Mouse (Mus musculus) urinary bladder, adult 2 months (tissue): Measurements from ENCODE around the gene Lrp1. TPM values are rescaled to one million over a fixed set of nuclear protein-coding genes. Genes with fewer than 3 reads are reported as not detected.

Experiments used
- DNase-seq: peaks from one replicate; pipeline ENCODE4 v3.0.0; 2022; ENCODE audit warnings: low spot score
- polyA plus RNA-seq: library from polyadenylated mRNA; depleted of rRNA; stranded (reverse); fragments of >200 nt; gene quantifications from 2 replicates; pipeline ENCODE4 v1.2.3, GENCODE M21; 2012

Gene Lrp1
- polyA plus RNA-seq, 1 experiment: 242 TPM

DNA sequence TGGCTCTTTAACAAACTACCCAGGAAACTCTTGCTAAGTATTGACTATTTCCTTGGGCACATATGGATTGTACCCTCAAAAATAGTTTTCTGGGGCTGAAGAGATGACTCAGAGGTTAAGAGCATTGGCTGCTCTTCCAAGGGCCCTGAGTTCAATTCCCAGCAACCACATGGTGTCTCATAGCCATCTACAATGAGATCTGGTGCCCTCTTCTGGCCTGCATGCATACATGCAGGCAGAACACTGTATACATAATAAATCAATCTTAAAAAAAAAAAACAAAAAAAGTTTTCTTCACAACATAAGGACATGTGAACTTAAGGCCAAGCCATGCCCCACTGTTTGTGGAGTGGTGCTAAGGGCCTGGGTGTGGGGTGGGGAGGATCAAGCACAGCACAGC is 59.8 kb downstream of the Lrp1 start:
- DNase-seq: no peak

DNA sequence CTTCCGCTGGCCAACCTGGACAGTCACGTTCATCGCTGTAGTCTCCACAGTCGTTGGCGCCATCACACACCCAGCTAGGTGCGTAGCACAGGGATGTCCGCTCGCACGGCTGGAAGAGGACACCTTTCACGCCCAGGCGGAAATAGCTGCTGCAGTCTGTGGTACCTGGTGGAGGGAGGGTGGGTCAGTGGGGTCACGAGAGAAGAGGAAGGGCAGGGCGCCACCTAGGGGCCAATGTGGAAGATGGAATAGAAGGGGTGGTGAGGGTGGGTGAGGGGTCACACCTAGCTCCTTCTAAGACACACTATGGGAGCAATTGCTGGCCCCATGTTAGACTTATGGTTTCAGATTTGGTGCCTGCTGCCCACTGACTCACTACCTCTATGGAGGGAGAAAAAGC is 63.6 kb downstream of the Lrp1 start:
- DNase-seq: no peak

DNA sequence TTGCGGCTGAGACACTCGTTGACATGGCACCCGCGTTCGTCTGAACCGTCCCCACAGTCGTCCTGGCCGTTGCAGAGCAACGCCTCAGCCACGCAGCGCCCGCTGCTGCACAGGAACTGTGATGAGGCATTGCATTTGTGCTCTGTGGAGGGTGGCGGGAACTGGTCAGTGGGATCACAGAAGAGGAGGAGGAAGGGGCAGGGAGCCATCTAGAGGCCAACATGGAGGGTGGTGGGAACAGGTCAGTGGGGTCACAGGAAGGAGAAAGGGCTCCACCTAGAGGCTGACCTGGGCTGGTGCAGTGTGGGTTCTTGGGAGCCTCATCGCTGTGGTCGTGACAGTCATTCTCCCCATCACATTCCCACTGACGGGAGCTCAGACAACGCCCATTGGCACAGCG is 65.2 kb downstream of the Lrp1 start:
- no peak for DNase-seq

DNA sequence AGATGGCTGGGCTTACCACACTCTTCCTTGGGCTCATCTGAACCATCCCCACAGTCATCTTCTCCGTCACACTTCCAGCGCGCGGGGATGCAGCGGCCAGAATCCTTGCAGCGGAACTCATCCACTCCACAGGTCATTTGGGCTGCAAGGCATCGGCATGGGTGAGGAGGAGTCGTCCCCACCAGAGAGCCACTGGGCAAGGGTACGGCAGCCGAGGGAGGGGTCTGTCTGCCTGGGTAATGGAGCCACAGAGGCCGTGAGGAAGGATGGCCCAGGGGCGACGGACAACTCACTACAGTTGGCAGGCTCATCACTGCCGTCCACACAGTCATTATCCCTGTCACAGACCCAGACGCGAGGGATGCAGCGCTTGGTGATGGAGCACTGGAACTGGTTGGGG is 71.1 kb downstream of the Lrp1 start:
- no peak for DNase-seq

DNA sequence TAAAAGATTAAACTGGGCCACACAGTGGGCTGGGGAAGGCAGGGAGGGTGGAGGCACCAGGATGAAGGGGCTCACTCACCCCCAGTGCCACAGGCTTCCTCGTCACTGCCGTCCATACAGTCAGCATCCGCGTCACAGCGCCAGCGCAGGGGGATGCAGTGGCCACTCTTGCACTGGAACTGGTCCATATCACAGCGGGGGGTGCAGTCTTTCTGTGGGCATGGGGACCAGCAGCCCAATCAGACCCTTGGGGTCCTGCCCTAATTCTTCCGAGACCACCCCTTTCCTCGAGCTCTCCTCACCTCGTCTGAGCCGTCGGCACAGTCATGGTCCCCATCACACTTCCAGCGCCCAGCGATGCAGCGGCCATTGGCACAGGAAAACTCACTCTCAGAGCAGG is 72.7 kb downstream of the Lrp1 start:
- DNase-seq: no peak

DNA sequence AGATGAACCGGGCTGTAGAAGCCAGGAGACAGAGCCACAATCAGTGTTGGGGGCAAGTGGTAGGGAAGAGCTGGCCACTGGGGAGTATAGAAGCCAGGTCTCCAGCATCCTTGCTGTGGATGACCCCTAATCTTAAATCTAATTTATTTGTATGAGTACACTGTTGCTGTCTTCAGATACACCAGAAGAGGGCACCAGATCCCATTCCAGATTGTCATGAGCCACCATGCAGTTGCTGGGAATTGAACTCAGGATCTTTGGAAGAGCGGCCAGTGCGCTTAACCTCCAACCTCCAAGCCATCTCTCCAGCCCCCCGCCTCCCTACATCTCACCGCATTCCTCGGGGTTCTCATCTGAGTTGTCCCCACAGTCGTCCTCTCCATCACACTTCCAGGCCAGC is 74.4 kb downstream of the Lrp1 start:
- DNase-seq: no peak

DNA sequence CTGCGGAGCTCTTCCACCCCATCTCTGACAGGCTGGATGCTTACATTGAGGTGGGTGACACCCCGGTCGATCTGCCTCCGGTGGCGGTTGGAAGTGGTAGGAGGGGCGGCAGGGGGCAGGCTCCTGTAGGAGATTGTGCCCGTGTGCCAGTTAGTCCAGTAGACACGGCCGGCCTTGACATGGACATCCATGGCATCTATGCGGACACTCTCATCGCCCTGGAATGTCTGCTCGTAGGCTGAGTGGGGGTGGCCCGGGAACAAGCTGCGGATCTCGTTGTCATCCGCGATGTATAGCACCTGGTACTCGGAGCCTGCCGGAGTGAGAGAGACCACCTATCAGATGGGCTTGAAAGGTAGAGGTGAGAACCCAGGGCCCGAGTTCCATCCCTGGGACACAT is 76.6 kb downstream of the Lrp1 start:
- DNase-seq: no peak

DNA sequence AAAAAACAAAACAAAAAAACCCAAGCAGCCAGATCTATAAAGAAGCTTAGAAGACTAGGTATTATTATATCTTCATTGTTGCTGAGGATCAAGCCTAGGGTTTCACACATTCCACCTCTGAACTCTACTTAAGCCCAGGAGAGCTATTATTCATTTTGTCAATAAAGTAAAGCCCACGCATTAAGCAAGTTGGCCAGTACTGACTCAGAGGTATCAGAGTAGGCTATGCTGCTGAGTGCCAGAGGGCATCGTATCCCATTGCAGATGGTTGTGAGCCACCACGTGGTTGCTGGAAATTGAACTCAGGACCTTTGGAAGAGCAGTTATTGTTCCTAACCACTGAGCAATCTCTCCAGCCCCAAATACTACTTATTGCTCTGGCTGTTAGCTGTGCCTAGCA is 77.0 kb downstream of the Lrp1 start:
- no peak for DNase-seq

DNA sequence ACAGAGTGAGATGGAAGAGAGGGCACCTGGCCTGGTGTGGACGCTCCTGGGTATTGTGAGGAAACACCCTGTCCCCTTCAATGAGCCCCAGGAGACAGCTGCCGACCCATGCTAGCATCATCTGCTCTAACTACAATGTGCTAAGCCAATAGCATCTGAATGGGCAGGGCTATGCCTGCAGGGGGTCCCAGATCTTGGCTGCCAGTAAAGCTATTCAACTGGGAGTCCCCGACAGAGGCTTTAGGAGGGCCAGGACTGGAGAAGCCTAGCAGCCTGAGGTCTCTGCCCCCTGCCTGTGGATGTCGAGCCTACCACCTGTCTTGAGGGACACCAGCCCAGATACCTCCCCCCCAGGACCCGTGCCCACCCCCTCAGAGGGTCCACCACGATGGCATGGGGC is 78.2 kb downstream of the Lrp1 start:
- no peak for DNase-seq

DNA sequence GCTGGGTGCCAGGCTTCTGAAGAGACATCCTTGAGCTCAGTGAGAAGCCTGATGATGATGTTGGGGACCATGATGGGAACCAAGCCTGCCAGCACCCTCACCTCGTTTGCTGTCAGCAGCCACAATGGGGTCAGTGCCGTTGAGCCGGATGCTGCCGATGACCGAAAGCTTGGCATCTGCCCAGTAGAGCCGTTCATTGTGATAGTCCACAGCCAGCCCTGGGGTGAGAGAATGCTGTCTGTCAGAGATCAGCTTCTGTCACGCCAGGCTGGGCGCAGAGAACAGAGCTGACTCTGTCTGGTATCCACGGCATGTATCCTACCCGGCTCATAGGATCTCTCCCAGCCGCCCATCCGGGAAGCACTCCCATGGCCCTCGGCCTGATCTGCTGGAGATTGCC is 78.9 kb downstream of the Lrp1 start:
- DNase-seq: no peak

DNA sequence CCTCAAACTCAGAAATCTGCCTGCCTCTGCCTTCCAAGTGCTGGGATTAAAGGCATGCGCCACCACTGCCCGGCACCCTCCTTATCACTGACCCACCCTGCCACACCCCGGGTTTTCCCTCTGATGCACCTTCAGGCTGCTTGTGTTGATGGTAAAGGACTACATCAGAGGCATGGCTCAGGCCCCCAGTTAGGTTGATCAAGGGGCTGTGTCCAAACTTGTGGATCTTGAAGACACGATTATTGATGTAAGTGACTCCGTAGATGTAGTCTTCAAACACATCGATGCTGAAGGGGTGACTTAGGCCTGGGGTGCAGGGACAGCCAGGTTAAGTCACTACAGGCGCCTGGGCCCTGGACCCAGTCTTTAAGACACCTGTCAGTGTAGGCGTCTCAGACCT is 79.4 kb downstream of the Lrp1 start:
- no peak for DNase-seq

DNA sequence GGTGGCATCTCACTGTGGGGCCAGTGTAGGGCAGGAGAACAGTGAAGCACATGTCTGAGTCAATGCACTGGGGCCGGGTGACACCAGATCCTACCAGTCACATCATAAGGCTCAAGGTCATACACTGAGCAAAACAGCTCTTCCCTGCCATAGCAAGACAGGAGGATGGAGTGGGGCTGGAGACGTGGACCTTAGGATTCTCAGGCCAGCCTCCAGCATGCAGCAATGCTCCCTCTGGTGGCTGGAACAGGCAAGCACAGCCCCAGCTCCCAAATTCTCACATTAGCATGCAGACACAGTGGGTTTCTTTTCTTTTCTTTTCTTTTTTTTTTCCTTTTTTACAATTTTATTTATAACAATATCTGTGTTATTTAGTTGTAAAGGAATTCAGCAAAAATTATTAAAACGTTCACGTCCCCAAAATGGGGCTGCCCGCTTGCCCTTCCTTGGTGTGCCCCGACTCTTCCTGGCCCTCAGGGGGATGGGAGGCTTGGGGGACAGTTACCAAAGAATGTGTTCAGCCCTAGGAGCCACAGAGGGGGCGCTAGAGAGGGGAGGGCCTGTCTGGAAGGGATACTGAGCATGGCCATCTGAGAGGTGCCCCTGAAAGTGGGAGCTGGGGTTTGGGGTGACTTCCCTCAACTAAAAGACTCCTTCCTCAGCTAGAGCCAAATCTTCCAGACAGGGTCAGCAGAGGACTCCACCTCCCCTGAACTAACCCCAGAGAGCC is 82.9 kb downstream of the Lrp1 start:
- DNase-seq: no peak

DNA sequence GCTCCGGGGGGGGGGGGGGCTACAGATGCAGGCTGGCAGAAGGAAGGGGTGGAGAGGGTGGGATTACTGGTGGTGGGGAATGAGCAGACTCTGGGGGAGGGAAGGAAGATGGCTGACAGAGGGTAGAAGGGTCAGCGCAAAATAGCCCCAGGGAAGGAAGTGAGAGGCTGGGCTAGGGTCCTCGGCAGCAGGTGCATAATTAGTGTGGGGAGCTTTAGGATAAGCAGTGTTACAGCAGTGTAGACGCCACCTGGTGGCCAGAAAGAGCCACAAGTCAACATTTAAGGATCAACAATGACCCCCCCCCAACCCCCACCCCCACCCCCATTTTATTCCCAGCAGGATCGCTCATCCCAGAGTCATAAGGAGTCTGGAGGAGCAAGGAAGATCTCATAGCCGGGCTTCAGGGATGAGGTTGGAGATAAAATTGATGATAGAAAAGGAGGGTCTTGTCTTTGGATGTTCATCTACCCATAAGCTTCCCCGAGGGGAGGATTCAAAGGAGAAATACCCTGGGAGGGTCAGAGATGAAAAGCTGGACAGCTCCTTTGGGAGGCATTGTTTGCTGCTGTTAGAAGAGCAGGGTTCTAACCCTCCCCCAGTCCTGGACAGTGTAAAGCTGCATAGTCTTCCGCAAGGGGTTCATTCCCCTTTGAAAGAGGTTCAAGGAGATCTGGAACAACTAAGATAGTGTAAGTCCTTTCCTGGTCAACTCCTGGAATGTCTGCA is 84.2 kb downstream of the Lrp1 start:
- no peak for DNase-seq

DNA sequence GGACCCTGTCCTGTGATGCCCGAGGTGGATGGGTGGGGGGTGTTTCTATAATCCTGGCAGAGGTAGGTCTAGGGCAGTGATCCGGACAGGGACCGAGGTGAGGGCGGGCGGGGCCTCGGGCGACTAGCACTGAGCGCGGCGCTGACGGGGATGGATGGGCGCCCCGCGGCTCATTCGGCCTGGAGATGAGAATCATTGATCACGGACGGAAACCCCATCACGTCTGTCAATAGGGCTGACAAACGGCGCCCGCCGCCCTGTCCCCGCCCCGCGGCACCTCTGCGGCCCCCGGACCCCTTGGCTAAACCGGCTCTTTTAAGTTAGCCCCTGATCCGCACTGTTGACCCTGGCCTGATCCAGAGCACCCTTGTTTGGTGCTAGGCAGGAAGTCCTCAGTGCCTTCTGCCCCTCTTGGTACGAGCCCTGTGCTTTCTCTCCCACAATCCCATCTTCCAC is 86.0 kb downstream of the Lrp1 start:
- DNase-seq: no peak

DNA sequence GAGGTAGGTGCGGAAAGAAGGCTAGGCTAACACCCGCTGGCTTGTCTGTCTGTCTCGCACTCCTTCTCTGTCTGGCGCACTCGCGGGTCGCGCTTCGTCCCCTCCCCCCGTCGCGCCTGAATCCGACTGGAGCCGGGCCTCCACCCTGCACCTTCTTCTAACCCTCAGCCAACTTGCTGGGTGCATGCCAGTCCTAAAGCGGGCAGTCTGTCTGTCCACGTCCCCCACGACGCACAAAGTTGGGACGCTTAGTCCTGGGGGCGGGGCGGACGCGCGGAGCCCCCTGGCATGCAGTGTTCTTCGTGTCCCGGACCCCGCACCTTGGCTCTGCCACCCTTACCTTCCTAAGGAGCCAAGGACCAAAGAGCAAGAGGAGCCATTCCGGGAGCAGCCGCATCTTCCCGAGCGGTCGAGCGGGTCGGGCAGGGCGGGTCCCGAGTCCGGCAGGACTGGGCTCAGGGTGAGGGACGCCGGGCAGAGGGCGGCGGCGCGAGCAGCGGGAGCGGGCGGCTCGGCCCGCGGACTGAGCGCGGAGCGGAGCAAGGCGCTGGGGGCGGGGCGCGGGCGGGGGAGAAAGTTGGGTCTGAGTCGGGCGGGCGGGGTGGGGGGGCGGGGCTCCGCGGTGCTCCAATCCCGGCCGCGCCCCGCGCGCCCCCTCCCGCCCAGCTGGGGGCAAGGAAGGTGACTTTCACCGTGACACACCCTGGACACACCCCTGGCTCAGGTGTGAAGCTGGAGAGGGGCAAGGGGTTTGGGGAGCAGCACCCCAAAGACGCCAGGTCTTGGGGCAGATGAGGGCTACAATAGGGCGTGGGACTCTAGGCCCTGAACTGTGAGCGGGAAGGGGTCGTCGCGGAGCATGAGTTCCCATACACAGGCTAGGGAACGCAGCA is 86.7 kb downstream of the Lrp1 start, which contains the start of gene Nxph4:
Gene Nxph4 (minus strand): TSS at position 524 of the 893 bp plus-strand sequence.
- DNase-seq: no peak

DNA sequence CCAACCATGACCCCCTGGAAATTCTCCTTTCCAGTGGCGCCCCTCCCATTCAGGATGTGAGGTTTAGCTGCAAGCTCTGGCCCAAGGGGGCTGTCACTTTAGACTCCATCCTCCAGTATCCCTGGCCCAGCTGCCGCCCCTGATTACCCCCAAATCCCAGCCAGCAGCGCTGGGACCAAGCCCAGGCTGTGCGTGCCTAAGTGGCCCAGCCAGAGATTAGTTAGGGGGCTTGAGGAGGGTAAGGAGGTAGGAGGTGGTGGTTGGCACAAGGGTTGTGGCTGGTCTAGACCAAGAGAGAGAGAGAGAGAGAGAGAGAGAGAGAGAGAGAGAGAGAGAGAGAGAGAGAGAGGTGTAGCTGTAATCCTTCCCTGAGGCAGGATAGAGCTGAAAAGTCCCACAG is 89.4 kb downstream of the Lrp1 start:
- DNase-seq: no peak

DNA sequence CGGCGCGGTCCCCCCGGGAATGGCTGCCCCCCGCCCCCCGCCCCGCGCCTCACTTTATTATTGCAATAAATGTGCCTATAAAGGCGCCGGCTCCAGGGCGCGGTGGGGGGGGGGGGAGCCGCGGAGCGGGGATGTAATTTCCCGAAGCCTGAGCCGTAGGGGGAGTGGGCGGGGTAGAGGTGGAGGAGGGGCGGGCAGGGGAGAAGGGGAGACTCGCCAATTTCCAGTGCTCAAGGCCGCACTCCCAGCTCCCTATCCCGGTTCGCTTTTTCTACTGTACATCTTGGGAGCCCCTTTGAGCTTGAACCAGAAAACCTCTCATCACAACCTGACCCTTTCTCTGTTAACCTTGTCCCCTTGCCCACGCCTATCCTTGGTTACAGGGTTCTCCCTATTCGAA is 90.0 kb downstream of the Lrp1 start:
- no peak for DNase-seq

DNA sequence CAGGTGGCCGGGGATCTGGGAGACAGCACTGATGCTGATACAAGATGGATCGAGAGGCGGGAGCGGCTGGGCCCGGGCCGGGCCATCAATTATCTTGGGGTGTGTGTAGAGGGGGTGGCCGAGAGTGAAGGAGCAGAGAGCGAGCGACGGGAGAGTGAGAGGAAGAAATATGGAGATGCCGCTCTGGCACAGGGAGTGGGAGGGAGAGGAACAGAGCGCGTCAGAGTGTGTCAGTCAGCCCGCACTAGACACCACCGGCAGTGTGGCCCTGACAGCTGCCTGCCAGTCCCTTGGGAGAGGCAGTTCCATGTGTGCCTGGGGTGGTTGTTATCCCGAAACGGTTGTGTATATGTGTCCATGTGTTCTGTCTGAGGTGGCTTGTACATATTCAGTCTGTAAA is 93.5 kb downstream of the Lrp1 start:
- DNase-seq: no peak

DNA sequence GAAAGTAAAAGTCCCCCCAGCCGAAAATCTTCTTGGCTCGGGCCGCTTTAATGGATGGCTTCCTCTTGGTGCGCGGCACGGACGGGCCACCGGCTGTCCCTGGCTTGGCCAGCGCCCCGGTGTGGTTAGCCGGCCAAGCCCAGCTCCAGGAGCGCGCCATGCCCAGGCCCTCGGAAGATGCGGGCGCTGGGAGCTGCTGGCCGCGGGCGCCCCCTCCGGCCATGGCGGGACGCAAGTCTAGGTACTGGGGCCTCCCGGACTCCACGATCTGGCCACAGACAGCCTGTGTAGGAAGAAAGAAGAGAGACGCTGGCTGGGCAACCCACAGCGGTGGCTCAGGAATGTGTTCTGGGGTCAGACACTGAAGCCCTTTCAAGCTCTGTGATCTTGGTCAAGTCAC is 94.3 kb downstream of the Lrp1 start:
- no peak for DNase-seq

DNA sequence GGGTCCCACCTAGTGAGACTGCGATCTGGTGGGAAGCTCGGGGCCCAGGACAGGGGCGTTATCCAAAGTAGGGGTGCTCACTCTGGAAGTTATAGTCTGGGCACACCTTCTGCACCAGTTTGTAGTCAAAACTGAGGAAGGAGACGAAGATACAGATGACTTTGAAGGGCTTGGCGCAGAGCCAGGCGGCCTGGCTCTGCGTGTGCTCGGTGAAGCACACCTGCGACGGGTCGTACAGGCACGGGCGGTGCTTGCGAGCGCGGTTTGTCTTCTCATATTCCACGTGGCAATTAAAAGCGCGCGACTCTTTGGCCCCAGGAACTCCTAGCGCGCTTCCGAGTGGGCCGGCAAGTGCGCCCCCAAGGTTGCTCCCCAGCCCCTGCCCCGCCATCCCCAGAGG is 94.9 kb downstream of the Lrp1 start:
- no peak for DNase-seq

DNA sequence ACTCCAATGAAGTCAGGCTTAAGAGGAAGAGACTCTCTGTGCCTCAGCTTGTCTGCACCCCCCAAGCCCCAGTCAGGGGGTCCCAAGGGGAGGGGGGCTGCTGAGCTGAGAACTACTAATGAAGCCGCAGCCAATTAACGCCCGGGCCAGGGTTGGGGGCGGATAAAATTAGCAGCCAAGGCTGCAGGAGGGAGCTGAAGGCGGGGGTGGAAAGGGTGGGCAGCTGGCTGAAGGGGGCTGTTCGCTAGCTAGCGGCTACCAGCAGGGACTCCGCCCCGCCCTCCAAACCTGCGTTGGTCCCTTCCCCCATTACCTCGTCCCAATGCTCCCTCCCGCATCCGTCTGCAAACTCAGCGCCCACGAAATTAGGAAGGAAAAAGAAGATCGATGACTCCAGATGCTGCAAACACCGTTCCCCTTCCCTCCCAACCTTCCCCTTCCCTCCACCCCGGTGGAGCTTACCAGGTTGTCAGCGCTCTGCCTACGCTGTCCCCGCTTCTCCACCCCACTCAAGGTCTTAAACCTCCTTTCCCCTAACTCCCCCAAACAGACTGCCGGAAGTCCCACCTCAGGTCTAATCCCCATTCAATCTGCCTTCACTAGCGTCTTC is 96.2 kb downstream of the Lrp1 start:
- no peak for DNase-seq

DNA sequence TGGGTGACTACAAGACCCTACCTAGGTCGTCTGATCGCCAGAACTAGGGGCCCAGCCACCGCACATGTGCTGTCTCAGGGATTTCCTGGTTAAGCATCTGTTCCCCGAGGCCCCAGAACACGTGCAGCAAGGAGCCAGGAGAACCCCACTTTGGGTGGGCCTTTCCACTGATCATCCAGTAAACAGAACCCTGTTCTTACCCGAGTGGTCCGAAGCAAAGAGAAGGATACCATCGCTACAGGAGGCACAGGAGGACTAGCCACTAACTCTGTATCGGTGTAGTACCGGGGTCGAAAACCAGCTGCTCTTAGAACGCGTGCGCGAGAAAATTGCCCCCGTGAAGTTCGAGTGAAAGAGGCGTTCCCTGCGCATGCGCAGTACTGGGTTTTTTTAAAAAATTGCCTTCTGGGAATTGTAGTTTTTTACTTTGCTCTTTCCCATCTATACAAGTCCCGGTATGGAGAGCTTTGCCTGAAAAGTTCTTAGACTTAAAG is 98.8 kb downstream of the Lrp1 start, which contains the start of gene Shmt2:
Gene Shmt2 (minus strand): TSS at position 357 of the 494 bp plus-strand sequence.
- no peak for DNase-seq
